Mouse (Mus musculus) midbrain, embryonic 15.5 days (tissue): ENCODE results near the gene Gm38392. TPM values are rescaled to one million over a fixed set of nuclear protein-coding genes. Genes with fewer than 3 reads are reported as not detected.
"Not testable (repeated sequence)": the region's sequence is repeated elsewhere in the genome, so short reads cannot be mapped to it uniquely, and the experiment has no call there.

Source experiments
- ATAC-seq: fragments of 200-750 bp; cut with Nextera tagmentation; replicated peaks from 2 replicates; pipeline ENCODE4 v1.8.0; 2017; ENCODE audit warnings: moderate TSS enrichment
- H3K27ac ChIP-seq: fragments of 300-500 bp; sonication (generic); 2 replicates; pipeline ENCODE4 v1.5.1; 2015; ENCODE audit warnings: mild to moderate bottlenecking, inconsistent platforms
- H3K27me3 ChIP-seq: fragments of 300-500 bp; sonication (generic); replicated peaks from 2 replicates; pipeline ENCODE4 v1.6.1; 2015; ENCODE audit warnings: inconsistent platforms
- H3K36me3 ChIP-seq: fragments of 300-500 bp; sonication (generic); replicated peaks from 2 replicates; pipeline ENCODE4 v1.6.1; 2015; ENCODE audit warnings: inconsistent platforms
- H3K4me1 ChIP-seq: fragments of 300-500 bp; sonication (generic); 2 replicates; pipeline ENCODE4 v1.6.1; 2015; ENCODE audit warnings: inconsistent platforms
- H3K4me2 ChIP-seq: fragments of 300-500 bp; sonication (generic); 2 replicates; pipeline ENCODE4 v1.6.1; 2015; ENCODE audit warnings: inconsistent platforms, mild to moderate bottlenecking, moderate library complexity
- H3K4me3 ChIP-seq: fragments of 300-500 bp; sonication (generic); 2 replicates; pipeline ENCODE4 v1.5.1; 2015; ENCODE audit warnings: mild to moderate bottlenecking, inconsistent platforms
- H3K9ac ChIP-seq: fragments of 300-500 bp; sonication (generic); 2 replicates; pipeline ENCODE4 v1.6.1; 2015; ENCODE audit warnings: mild to moderate bottlenecking, inconsistent platforms
- H3K9me3 ChIP-seq: fragments of 300-500 bp; sonication (generic); 2 replicates; pipeline ENCODE4 v1.6.1; 2016; ENCODE audit warnings: inconsistent platforms
- WGBS: fragments of 180-500 bp; shearing (Covaris S2); methylation state at CpG from one replicate; pipeline ENCODE4 v1.1.7; 2015; ENCODE audit warnings: mixed read lengths; 5-methylcytosine and 5-hydroxymethylcytosine counted together
- polyA plus RNA-seq: library from polyadenylated mRNA; unstranded; fragments of >200 nt; fragmentation: Nextera tagmentation; extraction: Ambion mirVana; gene quantifications from 2 replicates; pipeline ENCODE4 v1.2.1, GENCODE M21; 2015

Gene Gm38392
- polyA plus RNA-seq, 1 experiment from 2014 or later = not detected

DNA sequence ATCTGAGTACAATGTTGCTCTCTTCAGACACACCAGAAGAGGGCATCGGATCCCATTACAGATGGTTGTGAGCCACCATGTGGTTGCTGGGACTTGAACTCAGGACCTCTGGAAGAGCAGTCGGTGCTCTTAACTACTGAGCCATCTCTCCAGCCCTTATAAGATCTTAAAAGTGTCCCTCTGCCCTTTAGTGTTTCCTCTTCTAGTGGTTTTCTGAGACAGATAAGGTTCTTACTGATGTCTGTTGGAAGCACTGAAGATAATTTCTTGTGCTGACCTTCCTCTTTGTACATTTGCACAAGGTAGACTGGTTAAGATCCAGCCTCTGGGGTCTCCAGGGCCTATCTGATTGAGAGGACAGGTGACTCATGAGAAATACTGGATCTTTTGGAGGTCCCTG lies 15.7 kb downstream of the Gm38392 start:
- not testable (repeated sequence) for H3K27me3 ChIP-seq, H3K9me3 ChIP-seq, H3K4me3 ChIP-seq, H3K36me3 ChIP-seq, H3K9ac ChIP-seq, H3K4me1 ChIP-seq, ATAC-seq, H3K4me2 ChIP-seq, H3K27ac ChIP-seq
- WGBS = 92% methylated on average over 2 of the region's 2 CpGs

DNA sequence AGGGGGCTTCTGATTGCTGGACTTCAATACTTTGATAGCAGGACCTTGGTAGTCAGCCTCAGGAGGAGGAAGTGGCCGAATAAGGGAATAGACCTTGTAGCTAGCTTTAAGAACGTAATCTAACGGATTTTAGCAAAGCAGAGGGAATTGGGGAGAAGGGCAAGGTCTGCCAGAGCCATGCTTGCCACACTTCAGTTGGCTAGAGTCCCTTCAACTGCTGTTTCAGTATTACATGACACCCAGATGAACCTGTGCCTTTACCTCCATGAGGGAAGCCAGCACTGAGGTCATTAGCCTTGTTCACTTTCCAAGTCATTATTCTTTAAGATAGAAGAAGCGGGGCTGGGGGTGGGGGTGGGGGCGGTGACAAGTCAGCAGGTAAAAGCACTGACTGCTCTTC lies 18.0 kb downstream of the Gm38392 start:
- Histone ChIP-seq H3K27me3 (no peaks in the 10 kb centered on the region), H3K9ac (no peak overlapping the region), H3K27ac (no peak overlapping the region), H3K4me3 (no peak overlapping the region), H3K4me1 (no peaks in the 10 kb centered on the region), H3K4me2 (no peak overlapping the region), H3K36me3 (no peaks in the 10 kb centered on the region), H3K9me3 (no peaks in the 10 kb centered on the region)
- no peak for ATAC-seq
- WGBS = 86% methylated on average over 5 of the region's 5 CpGs

DNA sequence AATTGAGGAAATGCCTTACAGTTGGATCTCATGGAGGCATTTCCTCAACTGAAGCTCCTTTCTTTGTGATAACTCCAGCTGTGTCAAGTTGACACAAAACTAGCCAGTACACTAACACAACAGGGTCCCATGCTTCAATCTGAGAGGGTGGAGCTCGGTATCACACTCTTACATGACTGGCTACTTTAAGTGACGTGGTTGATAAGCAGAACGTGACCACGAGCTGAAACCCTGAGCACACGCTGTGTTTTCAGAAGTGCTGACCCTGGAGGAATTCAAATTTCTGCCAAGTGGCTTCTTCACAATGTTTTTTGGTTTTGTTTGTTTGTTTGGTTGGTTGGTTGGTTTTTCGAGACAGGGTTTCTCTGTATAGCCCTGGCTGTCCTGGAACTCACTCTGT lies 19.0 kb downstream of the Gm38392 start:
- not testable (repeated sequence) for H3K27ac ChIP-seq, H3K4me1 ChIP-seq, ATAC-seq, H3K27me3 ChIP-seq, H3K9me3 ChIP-seq, H3K9ac ChIP-seq, H3K4me3 ChIP-seq, H3K36me3 ChIP-seq, H3K4me2 ChIP-seq
- WGBS = 82% methylated on average over 6 of the region's 6 CpGs

DNA sequence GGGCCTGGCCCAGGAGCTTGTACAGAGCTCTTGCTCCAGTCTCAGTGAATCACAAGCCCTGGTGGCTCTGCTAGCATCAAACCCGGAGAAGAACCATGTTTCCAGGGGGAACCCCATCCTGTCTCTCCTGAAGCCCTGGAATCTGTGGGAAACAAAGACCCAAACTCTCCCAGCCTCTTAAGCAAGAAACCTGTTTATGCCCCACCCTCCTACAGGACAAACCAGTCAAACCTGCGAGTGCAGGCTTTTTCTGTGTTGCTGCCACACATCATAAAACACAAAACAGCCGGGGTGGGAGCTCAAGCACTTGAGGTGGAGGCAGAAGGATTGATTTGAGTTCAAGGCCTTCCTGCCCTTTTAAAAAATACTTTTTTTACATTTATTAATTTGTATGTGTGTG lies 24.7 kb downstream of the Gm38392 start:
- H3K4me1 ChIP-seq = no peaks in the 10 kb centered on the region
- H3K4me2 ChIP-seq = no peak overlapping the region
- no peak overlapping the region for H3K27ac ChIP-seq
- H3K9me3 ChIP-seq = no peaks in the 10 kb centered on the region
- no peak overlapping the region for H3K4me3 ChIP-seq
- 79% methylated on average over 3 of the region's 3 CpGs for WGBS
- no peaks in the 10 kb centered on the region for H3K36me3 ChIP-seq
- H3K27me3 ChIP-seq = no peaks in the 10 kb centered on the region; the same call in 1 of the 2 replicates
- ATAC-seq = no peak
- H3K9ac ChIP-seq = no peak overlapping the region

DNA sequence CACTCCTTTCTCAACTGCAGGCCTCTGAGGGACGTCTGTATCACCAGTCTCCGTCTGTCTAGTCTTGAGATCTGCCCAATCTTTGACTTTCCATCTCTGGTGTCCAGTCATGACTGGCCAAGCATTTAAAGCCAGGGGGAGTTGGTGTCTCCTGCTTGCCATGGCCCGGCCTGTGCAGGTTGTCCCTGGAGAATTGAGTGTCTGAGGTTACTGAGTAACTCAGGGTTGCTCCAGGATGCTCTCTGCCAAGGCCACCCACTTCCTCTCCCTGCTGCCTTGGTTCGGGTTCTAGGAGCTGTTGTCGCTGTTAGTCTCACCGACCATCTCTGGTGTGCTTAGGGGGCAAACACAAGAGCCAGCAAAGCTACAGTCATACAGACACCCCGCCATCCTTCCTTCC lies 30.6 kb downstream of the Gm38392 start:
- Histone ChIP-seq H3K4me3 (no peak overlapping the region), H3K27me3 (peaks cover 27% of the 10 kb centered on the region), H3K9ac (no peak overlapping the region), H3K4me1 (peaks cover 6% of the 10 kb centered on the region), H3K27ac (no peak overlapping the region), H3K36me3 (no peaks in the 10 kb centered on the region), H3K4me2 (no peak overlapping the region), H3K9me3 (no peaks in the 10 kb centered on the region)
- 80% methylated on average over 7 of the region's 7 CpGs for WGBS
- no peak for ATAC-seq

DNA sequence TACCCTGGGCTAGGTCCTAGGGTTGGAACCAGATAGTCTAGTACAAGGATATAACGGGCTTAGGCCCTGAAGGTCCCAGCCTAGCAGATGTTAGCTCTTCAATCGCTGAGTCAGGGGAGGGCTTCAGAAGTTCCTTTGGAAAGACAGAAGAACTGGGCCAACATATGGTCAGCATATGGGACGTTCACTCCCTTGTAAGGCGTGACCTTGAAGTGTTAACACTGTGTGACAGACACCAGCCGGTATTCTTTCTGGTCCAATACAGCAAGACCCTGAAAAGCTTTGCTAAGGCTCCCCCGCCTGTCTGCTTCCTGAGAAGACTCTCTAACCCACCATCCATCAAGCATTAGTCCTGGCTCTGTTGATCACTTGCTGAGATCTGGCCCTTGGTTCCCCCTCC lies 31.1 kb downstream of the Gm38392 start:
- WGBS = 84% methylated on average over 6 of the region's 6 CpGs
- no peak for ATAC-seq
- Histone ChIP-seq H3K4me3 (no peak overlapping the region), H3K9ac (no peak overlapping the region), H3K4me1 (peaks cover 6% of the 10 kb centered on the region), H3K4me2 (no peak overlapping the region), H3K9me3 (no peaks in the 10 kb centered on the region), H3K36me3 (no peaks in the 10 kb centered on the region), H3K27me3 (peaks cover 27% of the 10 kb centered on the region), H3K27ac (no peak overlapping the region)

DNA sequence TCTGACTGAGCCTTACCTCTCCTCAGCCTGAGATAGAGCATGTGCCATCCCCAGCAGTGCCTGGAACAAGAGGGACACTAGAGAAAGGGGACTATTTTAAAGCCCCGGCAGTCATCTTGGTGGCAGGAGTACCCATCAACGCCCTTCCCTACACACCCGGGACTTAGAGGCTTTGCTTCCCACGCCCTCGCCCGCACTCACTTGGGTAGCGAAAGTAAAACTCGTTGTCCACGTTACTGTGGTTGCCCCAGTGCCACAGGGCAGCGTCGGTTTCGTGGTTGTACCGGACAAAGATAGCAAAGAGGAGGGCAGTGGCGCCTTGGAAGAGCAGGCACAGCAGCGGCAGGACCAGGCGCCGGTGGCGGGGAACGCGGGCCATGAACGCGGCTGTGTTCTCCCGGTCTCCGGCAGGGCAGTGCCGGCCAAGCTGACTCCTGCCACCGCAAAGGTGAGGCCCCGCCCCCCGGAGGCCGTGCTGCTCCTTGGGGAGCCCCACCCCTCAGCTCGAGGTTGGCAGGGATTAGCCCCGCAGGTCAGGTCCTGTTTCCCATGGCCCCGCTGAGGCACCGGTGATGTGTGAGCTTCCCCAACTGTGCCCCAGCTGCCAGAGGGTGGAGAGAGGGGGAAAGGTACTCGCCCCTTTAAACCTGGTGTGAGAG lies 32.6 kb downstream of the Gm38392 start, which contains the start of gene Rhbg:
Gene Rhbg, minus strand, starts transcription at position 442 of the 659 bp plus-strand sequence.
- H3K4me3 ChIP-seq = peak within 1 kb of the TSS; percentile 32
- no peaks in the 10 kb centered on the region for H3K36me3 ChIP-seq
- H3K9me3 ChIP-seq = no peaks in the 10 kb centered on the region
- H3K27ac ChIP-seq = no peak within 1 kb of the TSS
- H3K27me3 ChIP-seq = peaks cover 27% of the 10 kb centered on the region
- ATAC-seq = no peak
- peaks cover 6% of the 10 kb centered on the region for H3K4me1 ChIP-seq
- H3K4me2 ChIP-seq = peak within 1 kb of the TSS; percentile 59
- 2% methylated on average over 33 of the region's 34 CpGs for WGBS
- peak within 1 kb of the TSS; percentile 19 for H3K9ac ChIP-seq

DNA sequence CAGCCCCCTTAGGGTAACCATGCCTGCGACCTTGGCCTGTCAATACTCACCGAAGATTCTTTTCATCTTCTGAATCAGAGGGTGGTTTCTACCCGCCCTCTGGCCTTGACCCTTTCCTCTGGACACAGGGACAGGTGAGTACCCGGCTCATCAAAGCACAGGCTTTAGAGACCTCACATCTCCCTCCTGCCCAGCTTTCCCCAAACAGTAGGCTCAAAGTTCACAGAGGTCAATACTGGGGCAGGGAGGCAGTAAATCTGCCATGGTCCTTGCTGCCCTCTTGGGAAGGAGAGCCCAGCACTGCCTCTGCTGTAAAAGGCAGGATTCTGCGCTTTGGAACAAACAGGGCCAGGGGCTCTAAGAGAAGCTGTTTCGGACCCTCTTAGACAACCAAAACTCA lies 34.3 kb downstream of the Gm38392 start:
- Histone ChIP-seq H3K27ac (no peak overlapping the region), H3K27me3 (peaks cover 27% of the 10 kb centered on the region), H3K4me2 (no peak overlapping the region), H3K4me1 (peaks cover 6% of the 10 kb centered on the region), H3K36me3 (no peaks in the 10 kb centered on the region), H3K4me3 (no peak overlapping the region), H3K9me3 (no peaks in the 10 kb centered on the region), H3K9ac (no peak overlapping the region)
- 75% methylated on average over 6 of the region's 6 CpGs for WGBS
- ATAC-seq = no peak

DNA sequence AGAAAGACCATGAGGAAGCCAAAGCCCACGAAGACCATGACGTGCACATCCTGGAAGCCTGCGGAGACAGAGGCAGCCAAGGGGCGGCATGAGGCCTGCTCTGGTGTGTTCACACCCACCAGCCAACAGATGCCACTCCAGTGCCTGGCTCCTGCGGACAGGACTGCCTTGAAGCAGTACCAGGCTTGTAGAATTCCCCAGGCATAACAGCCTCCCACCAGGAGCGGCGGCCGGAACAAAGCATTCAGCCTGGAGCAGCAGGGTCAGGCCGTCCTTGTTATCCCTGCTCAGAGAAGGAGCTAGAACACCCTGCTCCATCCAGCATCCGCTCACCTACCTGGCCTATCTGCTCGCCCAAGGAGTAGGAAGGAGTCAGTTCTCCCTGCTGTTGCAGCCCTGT lies 38.6 kb downstream of the Gm38392 start:
- Histone ChIP-seq H3K9ac (no peak overlapping the region), H3K27ac (no peak overlapping the region), H3K4me3 (no peak overlapping the region), H3K27me3 (peaks cover 33% of the 10 kb centered on the region), H3K4me2 (no peak overlapping the region), H3K4me1 (no peaks in the 10 kb centered on the region), H3K36me3 (no peaks in the 10 kb centered on the region), H3K9me3 (no peaks in the 10 kb centered on the region)
- ATAC-seq = no peak
- WGBS = 58% methylated on average over 11 of the region's 11 CpGs

DNA sequence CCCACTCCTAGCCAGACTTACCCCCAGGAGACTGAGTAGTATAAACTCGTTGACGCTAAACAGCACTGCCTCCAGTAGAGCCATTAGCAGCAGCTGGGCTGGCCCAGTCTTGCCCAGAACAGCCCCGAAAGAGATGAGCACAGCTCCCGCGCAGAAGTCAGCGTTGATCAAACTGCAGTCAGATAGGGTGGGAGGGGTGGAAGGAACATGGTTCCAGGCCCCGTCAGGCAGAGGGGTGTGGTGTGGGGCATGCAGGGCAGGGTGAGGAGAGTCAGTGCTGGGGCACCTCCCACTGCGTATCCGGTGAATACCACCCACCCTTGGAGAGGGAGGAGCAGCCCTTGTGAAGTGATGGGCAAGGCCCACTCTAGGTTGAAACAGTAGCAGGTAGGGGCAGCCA lies 39.3 kb downstream of the Gm38392 start:
- no peaks in the 10 kb centered on the region for H3K9me3 ChIP-seq
- H3K27me3 ChIP-seq = peaks cover 34% of the 10 kb centered on the region
- peaks cover 7% of the 10 kb centered on the region for H3K4me1 ChIP-seq
- H3K36me3 ChIP-seq = no peaks in the 10 kb centered on the region
- H3K27ac ChIP-seq = no peak overlapping the region
- no peak overlapping the region for H3K4me2 ChIP-seq
- whole genome bisulfite sequencing = 73% methylated on average over 9 of the region's 9 CpGs
- H3K4me3 ChIP-seq = no peak overlapping the region
- ATAC-seq = no peak
- H3K9ac ChIP-seq = no peak overlapping the region

DNA sequence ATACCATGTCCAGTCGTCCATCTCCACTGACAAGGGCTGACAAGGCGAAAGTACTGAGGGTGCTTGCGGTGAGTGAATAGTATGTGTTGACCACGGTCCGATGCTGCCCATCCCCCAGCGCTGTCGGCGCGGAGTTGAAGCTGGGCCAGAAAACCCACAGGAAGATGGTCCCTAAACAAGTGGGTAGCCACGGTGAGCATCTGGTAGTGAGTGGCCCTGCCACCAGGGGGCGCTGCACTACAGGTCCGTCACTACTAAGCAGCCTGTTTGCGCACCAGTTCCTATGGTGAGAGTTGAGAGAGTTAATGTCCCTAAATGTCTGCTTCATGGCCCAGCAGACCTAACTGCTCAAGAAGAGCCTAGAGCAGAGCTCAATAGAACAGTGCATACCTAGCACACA lies 41.2 kb downstream of the Gm38392 start:
- Histone ChIP-seq H3K27ac (no peak overlapping the region), H3K4me2 (no peak overlapping the region), H3K9ac (no peak overlapping the region), H3K9me3 (no peaks in the 10 kb centered on the region), H3K36me3 (no peaks in the 10 kb centered on the region), H3K4me1 (peaks cover 22% of the 10 kb centered on the region), H3K4me3 (no peak overlapping the region), H3K27me3 (peaks cover 38% of the 10 kb centered on the region; the same call in 1 of the 2 replicates)
- no peak for ATAC-seq
- WGBS = 23% methylated on average over 13 of the region's 13 CpGs

DNA sequence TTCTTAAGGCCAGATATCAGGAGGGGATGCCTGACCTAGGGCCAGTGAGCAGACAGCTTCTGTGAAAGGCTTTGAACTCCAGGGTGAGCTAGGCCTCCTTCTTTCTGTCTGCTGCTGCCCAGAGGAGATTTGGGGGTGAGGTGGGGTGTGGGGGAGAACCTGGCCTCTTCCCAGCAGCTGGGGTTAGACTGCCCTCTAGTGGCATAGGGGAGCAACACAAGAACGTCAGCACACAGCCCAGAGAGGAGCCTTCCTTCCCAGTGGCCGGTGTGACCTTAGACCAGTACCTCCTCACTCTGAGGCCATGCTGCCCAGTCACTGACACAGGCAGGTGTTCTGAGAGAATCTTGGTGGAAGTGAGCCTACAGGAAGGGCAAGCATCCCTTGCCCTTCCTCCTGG lies 42.9 kb downstream of the Gm38392 start:
- 8% methylated on average over 2 of the region's 2 CpGs for WGBS
- H3K27me3 ChIP-seq = peaks cover 45% of the 10 kb centered on the region
- H3K36me3 ChIP-seq = no peaks in the 10 kb centered on the region
- H3K9ac ChIP-seq = no peak overlapping the region
- no peak overlapping the region for H3K4me3 ChIP-seq
- no peak overlapping the region for H3K4me2 ChIP-seq
- no peak overlapping the region for H3K27ac ChIP-seq
- ATAC-seq = no peak
- no peaks in the 10 kb centered on the region for H3K9me3 ChIP-seq
- peaks cover 26% of the 10 kb centered on the region for H3K4me1 ChIP-seq

DNA sequence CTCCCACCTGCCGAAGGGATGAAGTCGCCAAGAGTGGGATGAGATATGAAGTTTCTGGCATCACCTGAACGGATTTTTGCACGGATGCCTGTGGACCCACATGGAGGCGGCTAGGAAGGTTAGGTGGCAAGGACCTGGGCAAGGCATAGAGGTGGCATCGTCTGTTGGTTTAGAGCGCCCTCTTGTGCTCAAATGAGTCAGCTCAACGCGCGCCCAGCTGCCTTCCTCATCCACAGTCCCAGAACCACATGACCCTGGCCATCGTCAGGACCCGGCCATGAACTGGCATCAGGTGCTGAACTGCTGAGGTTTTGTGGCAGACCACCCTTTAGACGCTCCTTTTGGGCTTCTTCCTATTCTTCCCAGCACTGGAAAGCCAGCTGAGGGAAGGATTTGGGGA lies 44.5 kb downstream of the Gm38392 start:
- Histone ChIP-seq H3K4me2 (0 out of 2 replicates have a peak overlapping the region, but pooled peaks have one; percentile 6), H3K9ac (peak overlapping the region; percentile 23; the same call in 1 of the 2 replicates), H3K9me3 (no peaks in the 10 kb centered on the region), H3K27me3 (peaks cover 52% of the 10 kb centered on the region), H3K4me3 (no peak overlapping the region), H3K27ac (peak overlapping the region; percentile 55; the same call in 1 of the 2 replicates), H3K4me1 (peaks cover 33% of the 10 kb centered on the region), H3K36me3 (no peaks in the 10 kb centered on the region)
- 2% methylated on average over 13 of the region's 13 CpGs for WGBS
- peak; percentile 55; the same call in 1 of the 2 replicates for ATAC-seq
